Mouse (Mus musculus) thymus, adult 2 months (tissue): Measurements from ENCODE around the gene Gm7697.
"Not testable (repeated sequence)": the region's sequence is repeated elsewhere in the genome, so short reads cannot be mapped to it uniquely, and the experiment has no call there.

Source experiments
- CTCF ChIP-seq: fragments of 200-500 bp; IDR thresholded peaks from 2 replicates; pipeline ENCODE4 v1.5.1; 2012; ENCODE audit warnings: mild to moderate bottlenecking, control low read depth, low read length, moderate library complexity, borderline replicate concordance; ENCODE audit not compliant: control insufficient read depth, poor library complexity, insufficient read depth; ENCODE audit errors: extremely low read depth
- POLR2A ChIP-seq: fragments of 200-500 bp; IDR thresholded peaks from 2 replicates; pipeline ENCODE4 v1.6.1; 2012; ENCODE audit warnings: mild to moderate bottlenecking, low read length, control low read depth, moderate library complexity; ENCODE audit not compliant: control insufficient read depth, poor library complexity, insufficient read depth; ENCODE audit errors: extremely low read depth

DNA sequence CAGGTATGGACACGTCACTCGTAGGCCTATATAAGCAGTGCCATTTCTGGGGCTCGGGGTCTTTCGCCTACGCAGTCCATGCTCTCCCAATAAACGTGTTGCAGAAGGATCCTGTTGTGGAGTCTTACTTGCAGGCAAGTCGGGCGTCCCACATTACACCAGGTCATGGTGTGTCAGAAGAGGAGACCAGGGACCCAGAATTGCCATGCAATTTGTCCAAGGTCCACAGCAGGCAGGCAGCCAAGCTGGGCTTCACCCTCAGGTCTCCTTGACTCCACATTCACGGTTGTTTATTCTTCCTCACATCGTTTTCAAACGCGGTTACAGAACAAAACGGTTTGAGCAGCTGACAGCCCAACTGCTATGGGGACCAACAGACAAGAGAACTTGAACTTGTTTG, 21.7 kb upstream of the Gm7697 start:
- TF ChIP-seq CTCF, POLR2A: not testable (repeated sequence)
